Mouse (Mus musculus) inflammation-experienced regulatory T-cells, adult 6 months (primary cell): ENCODE measurements around the gene Ptk6. TPM values are rescaled to one million over a fixed set of nuclear protein-coding genes. Genes with fewer than 3 reads are reported as not detected.
A peak's percentile ranks its signal among the peaks of the same experiment; 100 is the strongest.

Experiments
- ATAC-seq: one replicate; pipeline ENCODE4 v1.8.0; 2017
- polyA plus RNA-seq, 3 experiments: library from polyadenylated mRNA; unstranded; fragments of 100-300 nt; shearing (Covaris generic); gene quantifications; one replicate each; pipeline ENCODE4 v1.2.1; 2017

The Ptk6 gene
- polyA plus RNA-seq = under 1 TPM in 1 of 3 experiments, not detected in 2; 0.09 TPM

DNA sequence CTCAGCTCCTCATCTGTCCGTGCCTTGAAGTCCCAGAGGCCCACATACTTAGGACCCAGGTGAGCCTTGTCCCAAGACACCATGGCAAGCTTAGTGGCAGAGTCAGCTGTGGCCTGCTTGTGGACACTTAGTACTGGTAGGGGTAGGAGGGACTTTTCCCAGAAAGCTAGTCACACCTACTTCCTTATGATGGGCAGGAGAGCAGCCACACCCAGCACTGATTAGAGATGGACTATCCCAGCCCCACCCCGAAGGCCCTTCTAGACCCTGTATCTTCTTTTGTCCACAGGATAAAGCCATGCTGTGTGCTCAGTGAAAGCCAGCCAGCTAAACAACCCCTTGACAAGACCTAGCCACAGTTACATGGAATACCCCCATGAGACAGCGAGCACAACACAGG is at the start of gene Ptk6:
Gene Ptk6 (minus strand): TSS at position 368 of the 400 bp plus-strand sequence.
- no peak for ATAC-seq

DNA sequence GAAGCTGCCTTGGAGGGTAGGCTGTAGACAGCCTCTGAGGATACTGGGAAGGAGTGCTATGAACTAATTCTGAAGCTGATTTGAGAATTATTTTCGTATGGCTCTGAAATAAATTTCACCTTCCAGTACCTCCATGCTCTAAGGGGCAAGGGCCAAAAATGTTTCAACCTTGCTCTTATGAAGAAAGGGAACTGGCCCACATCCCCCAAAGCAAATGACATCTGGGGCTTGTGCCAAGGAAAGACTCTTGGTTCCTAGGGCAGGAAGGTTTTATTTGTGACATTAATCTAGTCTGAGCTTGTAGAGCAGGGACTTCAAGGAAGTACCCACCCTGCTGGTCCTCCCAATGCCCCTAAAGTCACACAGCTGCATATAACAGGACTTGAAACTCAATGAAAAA is 49.3 kb upstream of the Ptk6 start:
- ATAC-seq = no peak

DNA sequence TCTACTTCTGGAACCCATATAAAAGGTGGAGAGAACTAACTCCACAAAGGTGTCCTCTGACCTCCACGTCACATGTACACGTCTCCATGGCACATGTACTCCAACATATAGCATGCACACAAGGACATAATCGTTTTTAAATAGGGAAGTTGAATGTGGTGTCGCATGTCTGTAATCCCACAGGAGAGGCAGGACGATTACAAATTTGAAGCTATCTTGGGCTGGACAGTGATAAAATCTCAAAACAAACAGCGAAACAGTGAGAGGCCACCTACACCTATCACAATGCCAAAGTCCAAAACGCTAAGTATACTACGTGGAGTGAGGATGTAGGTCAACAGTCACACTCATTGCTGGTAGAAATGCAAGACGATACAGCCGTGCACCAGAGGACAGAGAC is 46.6 kb upstream of the Ptk6 start:
- no peak for ATAC-seq

DNA sequence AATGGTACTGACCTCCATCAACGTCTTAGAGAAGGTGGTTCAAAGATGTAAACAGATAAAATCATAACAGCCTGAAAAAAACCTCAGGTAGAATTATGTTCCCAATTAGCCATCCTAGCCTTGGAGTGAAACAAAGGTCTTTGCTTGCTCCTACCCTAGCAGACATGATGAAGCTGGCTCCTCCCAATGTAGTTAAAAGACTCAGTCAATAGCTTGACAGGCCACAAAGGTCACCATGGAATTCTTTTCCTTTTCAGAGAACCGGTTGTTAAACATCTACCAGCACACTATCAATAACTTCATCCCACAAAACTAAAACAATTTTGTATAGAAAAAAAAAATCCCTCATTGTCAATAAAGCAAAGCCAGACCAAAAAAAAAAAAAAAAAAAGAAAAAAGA is 42.4 kb upstream of the Ptk6 start:
- no peak for ATAC-seq

DNA sequence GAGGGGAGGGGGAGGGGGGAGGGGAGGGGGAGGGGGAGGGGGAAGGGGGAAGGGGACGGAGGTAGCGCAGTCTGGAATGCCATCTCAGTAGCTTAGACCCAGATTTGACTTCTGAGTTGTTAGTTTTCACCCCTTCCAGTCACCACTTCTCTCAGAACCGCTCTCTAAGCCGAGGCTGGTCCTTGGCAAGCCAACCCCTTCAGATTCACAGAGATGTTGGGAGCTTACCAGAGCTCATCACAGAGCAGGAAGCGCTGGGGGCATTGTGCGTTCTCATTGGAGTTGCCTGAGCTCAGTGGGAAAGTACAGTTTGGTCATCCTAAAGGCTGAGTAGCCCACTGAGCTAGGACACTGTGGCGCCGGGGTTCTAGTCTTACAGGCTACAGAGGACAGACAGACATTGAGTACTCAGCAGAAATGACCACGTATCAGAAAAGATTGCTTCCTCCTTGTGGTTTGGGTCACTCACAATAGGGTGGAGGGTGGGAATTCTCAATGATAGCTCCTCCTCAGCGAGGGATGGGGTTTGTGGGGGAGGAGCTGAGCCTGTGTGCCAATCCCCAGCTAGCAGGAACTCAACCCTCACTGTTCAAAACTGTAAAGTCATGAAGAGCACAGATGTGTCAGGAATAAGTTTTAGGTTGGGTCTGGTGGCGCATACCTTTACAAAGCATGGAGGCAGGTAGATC is 41.3 kb upstream of the Ptk6 start:
- no peak for ATAC-seq

DNA sequence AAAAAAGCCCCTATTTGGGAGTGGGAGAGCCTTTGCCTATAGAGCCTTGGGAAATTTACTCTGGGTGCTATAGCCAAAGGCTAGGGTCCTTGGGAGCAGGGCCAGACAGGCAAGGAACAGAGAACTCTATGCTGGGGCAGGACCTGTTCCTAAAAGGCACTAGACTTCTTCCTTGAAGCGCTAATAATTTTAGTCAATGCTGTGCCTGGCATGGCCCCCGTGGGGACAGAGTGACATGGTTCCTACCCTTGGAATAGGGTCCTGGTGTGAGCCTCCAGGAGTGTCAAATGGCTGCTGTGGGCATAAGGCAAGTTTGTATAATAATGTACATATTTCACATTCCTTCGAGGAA is 39.7 kb upstream of the Ptk6 start:
- no peak for ATAC-seq

DNA sequence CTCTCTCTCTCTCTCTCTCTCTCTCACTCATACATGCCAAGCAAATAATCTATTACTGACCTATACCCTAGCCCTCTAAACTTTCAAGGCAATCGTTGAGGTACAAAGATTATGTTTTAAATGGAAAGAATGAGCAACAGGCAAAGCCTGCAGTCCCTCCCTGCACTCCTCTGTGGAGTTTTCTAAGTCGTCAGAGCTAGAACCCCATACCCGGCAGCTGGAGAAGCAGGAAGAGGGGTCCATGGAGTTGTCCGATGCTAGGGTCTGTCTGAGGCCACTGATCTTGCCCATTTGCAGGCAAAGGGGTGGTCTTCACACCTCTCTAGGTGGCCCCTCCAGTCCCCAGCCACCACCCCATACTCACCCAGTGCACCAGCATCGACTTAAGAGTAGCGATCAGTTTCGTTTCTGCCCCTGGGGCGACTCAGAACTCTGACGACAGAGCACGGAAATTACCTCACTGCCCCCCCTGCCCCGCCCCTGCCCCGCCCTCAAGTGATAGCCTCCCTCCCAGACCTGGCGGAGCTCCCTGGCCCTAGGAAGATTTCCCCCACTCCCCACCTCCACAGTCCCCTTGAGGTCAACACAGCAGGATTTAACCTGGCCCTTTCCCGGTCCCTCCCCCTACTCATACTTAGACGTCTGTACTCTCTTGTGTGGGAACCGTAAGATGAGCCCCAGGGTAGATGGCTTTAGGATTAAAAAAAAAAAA is 39.2 kb upstream of the Ptk6 start, which contains the start of gene Helz2:
Gene Helz2 (minus strand): TSS at position 426 of the 712 bp plus-strand sequence.
- peak; percentile 93 for ATAC-seq

DNA sequence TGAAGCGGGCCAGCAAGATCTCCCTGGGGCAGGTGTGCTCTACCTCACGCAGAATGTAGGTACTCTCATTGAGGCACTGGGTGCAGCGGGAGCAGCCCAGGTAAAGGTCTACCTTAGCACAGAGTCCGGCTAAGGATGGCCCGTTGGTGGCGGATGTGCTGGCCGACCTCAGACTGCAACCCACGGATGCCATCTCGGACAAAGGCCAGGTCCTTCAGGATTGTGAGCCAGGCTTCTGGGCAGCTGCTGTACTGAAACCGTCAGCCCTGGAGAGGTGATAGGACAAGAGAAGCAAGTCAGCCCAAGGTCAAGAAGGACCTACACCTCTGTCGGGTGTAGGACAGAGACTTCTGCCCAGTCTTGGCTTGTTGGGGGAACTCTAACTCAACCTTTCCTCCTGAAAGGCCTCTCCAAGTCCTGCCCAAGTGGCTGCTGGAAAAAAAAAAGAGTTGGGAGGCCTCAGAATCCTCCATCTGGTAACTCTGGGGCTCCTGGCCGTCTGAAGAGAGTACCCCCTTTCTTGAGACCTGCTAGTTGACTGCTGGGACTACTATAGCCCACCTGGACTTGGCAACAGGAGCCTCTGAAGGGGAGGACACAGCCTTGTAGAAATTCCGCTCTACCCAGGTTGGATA is 38.3 kb upstream of the Ptk6 start:
- ATAC-seq = no peak

DNA sequence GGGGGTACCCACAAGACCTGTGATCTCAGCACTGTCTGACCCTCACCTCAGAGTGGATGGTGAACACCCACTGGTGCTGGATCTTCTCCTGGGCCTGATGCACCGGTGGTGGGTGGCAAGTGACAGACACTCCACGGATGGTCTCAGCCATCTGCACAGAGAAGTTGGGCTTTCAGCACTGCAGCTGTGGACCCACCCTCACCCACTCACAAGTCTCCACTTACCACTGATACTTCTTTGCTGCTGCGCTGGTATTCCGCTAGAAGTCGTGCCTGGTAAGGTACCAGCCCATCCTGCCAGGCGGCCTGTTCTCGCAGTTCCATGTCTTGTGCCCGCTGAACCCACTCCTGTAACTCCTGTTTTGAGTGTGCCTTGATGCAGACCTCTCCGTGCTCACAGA is 36.7 kb upstream of the Ptk6 start:
- no peak for ATAC-seq

DNA sequence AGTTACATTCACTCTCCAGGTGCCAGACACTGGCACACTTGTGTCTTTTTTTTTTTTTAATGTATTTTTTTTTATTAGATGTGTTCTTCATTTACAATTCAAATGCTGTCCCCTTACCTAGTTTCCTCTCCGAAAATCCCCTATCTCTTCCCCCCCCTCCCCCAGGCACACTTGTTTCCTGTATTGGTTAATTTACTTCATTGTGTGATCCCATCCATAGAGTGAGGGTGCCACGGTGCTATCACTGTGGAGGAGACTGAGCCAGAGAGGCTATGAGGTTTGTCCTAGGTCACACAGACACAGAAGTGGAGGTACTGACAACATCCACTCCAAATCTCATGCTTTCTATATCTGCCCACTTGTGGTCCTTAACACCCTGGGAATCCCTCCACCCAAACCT is 36.3 kb upstream of the Ptk6 start:
- no peak for ATAC-seq

DNA sequence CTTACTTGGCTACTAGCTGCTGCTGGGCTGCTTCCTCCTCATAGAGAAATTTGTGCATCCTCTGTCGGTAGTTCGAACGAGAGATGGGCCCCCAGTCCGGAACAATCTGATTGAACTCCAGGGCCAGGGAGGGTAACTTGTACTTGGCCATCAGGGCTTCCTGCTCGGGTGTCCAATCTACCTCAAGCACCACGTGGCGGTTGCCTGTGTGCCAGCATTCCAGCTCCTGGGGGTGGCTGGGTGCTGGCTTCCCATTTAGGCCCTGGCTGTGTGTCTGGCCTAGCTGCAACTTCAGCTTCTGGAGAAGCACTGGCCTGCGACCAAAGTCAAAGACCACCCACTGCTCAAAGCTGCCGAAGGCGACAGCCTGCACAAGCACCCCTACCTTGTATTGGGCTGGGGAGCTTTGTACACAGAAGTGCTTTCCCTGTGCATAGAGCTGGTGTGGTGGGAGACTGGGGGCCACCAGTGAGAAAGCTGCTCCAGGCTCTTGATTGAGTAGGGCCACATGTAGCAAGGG is 35.6 kb upstream of the Ptk6 start:
- ATAC-seq = no peak

DNA sequence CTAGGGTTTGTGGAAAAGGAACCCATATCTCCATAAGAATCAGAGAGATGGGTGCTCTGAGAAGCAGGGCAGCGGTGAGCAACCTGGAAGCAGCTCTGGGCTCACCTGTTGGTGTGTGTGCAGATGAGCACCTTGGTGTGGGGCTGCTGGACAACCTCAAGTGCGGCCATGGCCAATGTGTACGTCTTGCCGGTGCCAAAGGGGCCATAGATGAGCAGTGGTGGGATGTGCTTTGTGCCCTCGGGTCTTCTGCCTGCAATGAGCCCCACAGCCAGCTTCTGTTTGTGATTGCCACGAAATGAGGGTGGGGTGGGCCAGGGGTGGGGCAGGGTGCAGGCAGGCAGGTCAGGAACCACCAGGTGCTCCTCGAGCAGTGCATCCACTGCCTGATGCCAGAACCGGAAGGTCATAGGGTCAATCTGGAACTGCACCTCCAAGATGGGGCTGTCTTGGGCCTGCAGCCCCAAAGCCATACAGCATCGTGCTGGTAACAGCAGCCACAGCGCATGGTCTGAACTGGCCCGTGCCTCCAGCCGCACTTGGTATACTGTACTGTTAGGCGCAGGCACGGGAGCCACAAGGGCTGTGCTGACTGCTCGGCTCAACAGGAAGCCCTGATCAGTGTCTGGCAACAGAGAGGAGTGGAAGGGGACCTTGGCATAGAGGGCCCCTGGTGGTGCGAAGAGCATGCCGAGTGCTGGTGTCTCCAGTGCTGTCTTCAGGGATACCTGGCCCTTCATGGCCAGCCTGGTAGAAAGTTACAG is 34.8 kb upstream of the Ptk6 start:
- no peak for ATAC-seq

DNA sequence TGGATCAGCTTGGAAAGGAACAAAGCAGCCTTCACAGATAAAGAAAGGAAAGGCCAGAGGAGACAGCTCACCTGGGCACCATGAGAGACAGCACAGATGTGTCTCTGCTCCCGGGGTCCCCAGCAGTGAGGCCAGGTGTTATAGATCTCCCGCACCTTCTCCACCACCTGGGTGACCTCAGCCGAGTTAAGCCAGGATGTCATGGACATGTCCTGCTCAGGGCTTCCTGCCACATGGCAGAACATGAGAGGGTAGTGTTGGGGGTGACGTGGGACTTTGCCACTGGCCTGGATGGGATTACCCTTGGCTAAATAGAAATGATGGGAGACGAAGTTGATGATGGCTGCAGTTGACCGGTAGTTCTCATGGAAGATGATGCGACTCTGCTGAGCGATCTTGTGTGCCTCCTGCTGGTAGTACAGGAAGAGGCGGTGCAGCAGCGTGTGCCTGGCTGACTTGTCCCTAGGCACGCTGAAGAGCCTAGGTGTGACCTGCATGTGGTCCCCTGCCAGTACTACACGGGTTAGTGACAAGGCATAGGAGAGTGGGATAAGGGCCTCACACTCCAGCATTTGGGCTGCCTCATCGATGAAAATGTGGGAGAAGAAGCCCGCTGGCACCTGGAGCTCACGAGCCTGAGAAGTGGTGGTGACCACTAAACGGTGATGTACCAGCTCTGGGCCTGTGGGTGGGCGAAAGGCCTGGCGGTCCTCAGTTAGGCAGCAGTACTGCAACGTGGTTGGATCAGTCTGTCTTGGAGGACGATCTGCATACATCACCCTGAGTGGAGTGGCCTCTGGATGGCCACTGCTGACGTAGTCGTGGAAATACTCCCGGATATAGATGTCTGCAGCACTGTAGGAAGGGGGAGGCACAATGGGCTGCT is 33.3 kb upstream of the Ptk6 start:
- no peak for ATAC-seq

DNA sequence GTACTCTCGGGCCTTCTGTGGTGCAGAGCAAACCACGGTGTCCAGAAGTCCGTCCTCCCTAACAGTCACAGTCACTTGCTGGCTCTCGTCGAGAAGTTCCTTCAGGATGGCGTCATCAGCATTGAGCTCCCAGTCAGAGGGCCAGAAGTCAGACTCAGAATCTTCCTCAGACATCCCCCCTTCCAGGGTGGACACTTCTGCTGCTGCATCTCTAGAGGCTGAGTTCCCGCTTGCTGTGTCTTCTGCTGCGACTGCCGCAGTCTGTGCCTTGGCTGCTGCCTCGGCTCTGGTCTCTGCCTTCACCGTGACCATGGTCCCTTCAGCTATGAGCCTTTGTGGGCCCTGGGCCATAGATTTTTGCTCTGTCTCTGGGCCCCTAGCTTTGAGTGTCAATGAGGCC is 32.1 kb upstream of the Ptk6 start:
- no peak for ATAC-seq

DNA sequence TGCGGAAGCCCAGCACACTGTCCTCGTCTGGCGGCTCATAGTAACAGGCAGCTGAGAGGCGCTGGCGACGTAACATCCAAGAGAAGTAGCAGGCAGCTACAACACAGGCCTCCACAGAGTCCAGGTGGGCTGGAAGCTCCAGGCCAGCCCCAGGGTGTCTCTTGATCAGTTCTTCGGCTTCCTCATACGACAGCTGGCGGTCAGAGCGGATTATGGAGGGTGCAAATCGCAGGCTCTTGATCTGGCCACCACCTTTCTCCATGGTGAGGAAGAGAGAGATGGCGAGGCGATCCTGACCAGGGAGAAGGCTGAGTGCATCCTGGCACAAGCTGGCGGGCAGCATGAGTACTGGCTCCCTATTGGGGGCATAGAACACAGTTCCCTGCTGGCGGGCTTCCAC is 30.9 kb upstream of the Ptk6 start:
- no peak for ATAC-seq

DNA sequence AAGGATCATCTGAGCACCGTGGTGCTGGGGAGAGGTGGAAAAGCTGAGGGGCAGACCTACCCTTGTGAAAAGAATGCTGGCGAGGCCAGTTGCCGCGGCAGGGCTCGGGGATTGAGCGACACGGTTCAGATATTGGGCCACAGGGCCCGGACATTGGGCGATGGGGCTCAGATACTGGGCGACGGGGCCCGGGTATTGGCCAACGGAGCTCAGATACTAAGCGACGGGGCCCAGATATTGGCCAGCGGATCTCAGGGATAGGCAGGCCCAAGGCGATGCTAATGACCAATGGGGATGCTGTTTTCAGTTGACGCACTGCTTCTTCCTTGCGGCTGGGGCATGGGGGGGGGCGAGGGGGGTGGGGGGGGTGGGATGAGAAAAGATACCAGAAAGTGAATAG is 28.6 kb upstream of the Ptk6 start:
- no peak for ATAC-seq

DNA sequence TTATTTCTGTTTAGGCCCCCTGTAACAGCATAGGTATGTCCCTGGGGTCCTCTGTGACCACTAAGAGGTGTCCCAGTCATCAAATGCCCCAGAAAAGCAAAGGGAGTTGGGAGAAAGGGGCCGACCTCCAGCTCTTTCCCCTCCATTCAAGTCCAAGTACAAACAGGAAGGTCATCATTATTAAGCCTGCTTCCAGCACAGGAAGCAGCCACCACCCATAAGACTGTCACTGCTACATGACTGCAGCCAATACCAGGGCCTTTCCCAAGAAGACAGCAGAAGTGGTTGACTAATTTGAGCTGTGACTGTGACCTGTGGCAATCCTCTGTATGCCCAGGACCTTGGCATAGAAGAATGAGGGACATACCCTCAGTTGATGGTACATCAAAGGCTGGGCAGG is 25.7 kb upstream of the Ptk6 start:
- ATAC-seq = no peak

DNA sequence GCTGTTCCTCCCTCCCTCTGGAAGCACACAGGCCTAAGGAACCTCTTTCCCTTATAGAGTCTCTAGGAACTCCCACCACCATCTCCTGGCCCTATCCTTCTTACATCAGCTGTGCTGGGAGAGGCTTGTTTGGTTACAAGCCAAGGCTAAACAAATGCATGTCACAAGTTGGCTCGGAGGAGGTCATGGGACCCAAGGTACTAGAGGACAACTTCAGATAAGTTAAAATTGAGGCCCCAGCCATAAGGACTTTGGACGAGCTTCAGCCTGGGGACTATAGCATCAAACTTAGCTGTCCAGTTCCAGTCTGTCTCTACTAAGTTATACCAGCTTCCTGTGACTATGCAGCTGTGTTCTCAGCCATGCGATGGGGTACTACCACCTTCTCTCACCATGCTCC is 24.5 kb upstream of the Ptk6 start:
- ATAC-seq = no peak

DNA sequence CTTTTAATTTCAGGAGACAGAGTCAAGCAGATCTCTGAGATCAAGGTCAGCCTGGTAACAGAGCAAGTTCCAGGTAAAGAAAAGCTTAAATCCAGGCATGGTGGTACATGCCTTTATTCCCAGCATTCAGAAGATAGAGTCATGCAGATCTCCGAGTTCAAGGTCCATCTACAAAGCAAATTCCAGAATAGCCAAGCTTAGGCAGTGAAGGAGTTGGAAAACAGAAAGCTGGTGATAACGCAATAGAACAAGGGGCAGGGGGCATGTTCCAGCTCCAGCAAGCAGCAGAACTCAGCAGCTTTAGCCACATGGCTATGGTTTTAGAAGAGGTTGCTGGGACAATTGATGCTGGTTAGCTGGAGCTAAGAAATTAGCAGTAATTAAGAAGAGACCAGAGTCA is 22.4 kb upstream of the Ptk6 start:
- no peak for ATAC-seq

DNA sequence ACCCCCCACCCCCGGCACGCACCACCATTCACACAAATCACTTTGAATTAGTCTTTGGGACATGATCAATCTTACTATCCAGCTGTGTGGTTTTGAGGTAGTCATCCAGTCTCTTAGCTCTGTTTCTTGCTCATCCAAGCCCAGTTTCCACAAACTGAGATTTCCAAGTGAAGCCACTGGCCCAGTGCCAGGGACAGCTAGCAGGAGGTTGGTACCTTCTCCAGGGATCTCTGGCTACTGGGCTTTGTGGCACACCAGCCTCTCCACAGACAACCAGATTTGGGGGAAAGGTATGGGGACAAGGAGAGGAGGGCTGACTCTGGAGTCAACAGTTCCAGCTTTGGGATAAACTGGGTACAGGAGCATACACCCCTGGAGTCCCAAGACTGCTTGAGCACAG is 17.8 kb upstream of the Ptk6 start:
- no peak for ATAC-seq

DNA sequence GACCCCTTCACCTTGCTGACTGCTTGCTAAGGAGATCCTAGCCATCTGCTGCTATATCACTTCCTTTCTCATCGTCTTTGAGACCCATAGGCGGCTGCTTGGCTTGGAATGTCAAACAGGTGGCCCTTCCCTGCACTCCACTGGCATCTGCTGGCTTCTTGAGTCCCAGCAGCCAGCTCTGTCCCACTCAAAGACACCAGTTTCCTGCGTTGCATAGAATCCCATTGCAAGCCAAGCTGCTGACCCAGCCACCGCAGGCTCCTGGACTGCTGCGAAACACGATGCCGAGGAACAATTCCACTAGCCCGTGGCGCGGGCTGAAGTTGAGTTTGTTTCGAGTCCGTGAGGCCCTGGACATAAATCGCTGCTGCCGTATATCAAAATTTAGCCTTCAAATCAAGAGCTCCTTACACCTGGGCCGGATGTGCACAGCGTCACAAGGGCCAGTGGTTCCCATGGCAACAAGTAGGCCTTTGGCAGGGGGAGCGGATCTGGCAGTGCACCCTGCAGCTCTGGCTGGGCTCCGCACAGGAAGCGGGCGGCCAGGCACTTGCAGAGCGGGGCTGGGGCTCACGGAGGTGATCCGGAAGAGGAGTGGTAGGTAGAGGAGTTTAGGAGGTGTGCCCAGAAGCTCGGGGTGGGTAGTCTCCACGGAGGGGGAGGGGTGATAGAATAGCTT is 17.1 kb upstream of the Ptk6 start, which contains the start of gene Fndc11:
Gene Fndc11 (plus strand): TSS at position 476 of the 679 bp plus-strand sequence.
- peak; percentile 99 for ATAC-seq
